Mouse (Mus musculus): ENCODE measurements around the gene Cryaa.

GRCm38 (mm10) chr17:31639651-31640050 is 38.0 kb upstream of the Cryaa start:
- TF ChIP-seq POLR2A (IDR thresholded peaks at IDR 0.05; ENCODE audit: insufficient read depth, low read depth, low read length) (no peak), CTCF (IDR thresholded peaks at IDR 0.05) (no peak), EP300 (IDR thresholded peaks at IDR 0.05; ENCODE audit: insufficient read depth, low read depth, low read length) (no peak)

Measured in heart, adult 2 months (tissue).